Mouse (Mus musculus) olfactory bulb, adult 2 months (tissue): ENCODE data around the gene Fyn. TPM values are rescaled to one million over a fixed set of nuclear protein-coding genes. Genes with fewer than 3 reads are reported as not detected.
A peak's percentile ranks its signal among the peaks of the same experiment; 100 is the strongest.

ENCODE experiments used
- H3K27ac ChIP-seq: fragments of 200-500 bp; 2 replicates; pipeline ENCODE4 v1.5.1; 2012; ENCODE audit warnings: low read depth, low read length; ENCODE audit not compliant: insufficient read depth
- H3K4me1 ChIP-seq: fragments of 200-500 bp; 2 replicates; pipeline ENCODE4 v1.6.1; 2012; ENCODE audit warnings: low read length; ENCODE audit not compliant: control insufficient read depth, insufficient read depth
- H3K4me3 ChIP-seq: fragments of 200-500 bp; 2 replicates; pipeline ENCODE4 v1.5.1; 2012; ENCODE audit warnings: mild to moderate bottlenecking, low read depth, low read length, moderate library complexity; ENCODE audit not compliant: insufficient read depth
- CTCF ChIP-seq: fragments of 200-500 bp; IDR thresholded peaks from 2 replicates; pipeline ENCODE4 v1.5.1; 2012; ENCODE audit warnings: low read depth, mild to moderate bottlenecking, low read length, moderate library complexity; ENCODE audit not compliant: insufficient read depth
- POLR2A ChIP-seq: fragments of 200-500 bp; IDR thresholded peaks from 2 replicates; pipeline ENCODE4 v1.6.1; 2012; ENCODE audit warnings: mild to moderate bottlenecking, low read depth, low read length, moderate library complexity; ENCODE audit not compliant: insufficient read depth
- WGBS: fragments of 180-500 bp; shearing (Covaris S2); methylation state at CpG from one replicate; pipeline ENCODE4 v1.1.7; 2018; 5-methylcytosine and 5-hydroxymethylcytosine counted together
- polyA plus RNA-seq: library from polyadenylated mRNA; stranded (reverse); fragments of >200 nt; gene quantifications from 2 replicates; pipeline ENCODE4 v1.2.4, GENCODE M21; 2012; ENCODE audit warnings: low replicate concordance; ENCODE audit not compliant: missing spikeins, insufficient read depth, insufficient read length

The Fyn gene
- polyA plus RNA-seq, 1 experiment: 322 TPM

DNA sequence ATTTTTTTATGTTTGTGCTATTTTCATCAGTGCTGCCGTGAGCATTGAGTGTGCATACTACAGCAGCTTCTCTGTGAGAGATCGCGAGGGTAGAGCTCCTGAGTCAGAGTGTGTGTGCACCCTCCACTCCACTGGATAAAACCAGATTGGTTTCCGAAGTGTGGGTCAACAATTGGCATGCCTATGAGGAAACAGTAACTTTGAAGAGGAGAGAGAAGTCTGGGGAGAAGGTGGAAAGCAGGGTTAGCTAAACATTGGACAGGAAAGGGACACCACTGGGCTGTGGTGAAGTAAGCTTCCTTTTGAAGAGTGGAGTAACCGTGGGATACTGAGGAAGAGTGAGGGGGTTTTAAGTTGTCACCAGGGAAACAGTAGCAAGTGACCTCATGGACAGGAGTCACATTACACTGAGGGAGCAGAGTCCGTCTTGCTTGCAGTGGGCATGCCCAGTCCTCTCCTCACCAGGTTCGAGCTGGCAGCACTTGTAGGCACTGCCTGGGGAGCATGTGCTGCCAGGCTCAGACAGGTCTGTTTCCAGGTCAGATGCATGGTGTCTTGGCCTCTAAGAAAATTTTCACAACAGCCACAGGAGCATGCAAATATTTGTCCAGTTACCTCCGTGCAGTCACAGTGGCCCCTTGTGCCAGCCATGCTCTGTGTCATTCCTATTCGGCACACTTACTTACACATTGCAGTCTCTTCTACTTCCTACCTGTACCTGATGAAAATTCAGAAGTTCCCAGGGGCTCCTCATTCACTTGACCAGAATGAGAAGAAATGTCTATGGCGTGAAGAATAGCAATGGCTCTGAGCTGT is 37.5 kb downstream of the Fyn start:
- Histone ChIP-seq H3K4me1 (peaks cover 28% of the 10 kb centered on the region), H3K27ac (0 out of 2 replicates have a peak overlapping the region, but pooled peaks have one; percentile 3), H3K4me3 (no peak overlapping the region)
- TF ChIP-seq CTCF: no peak
- TF ChIP-seq POLR2A: no peak
- 46% methylated on average over 10 of the region's 10 CpGs for WGBS

DNA sequence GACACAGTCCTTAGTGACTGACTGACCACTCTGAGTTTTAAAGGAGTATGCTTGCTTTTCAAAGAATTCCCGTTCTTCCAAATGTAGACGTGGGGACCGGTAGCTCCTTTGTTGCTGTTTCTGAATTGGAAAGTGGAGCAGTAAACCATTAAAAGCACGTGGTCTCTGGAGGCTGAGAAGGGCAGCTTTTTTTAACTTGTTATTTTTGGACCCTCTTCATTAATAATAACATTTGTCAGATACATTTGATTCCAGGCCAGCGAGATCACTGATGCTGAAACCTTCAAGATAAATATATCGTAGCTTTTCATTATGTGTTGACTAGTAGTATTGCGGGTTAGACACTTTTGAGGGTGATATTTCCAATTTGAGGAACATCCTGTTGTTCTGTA is 38.1 kb downstream of the Fyn start:
- WGBS: 19% methylated on average over 7 of the region's 7 CpGs

DNA sequence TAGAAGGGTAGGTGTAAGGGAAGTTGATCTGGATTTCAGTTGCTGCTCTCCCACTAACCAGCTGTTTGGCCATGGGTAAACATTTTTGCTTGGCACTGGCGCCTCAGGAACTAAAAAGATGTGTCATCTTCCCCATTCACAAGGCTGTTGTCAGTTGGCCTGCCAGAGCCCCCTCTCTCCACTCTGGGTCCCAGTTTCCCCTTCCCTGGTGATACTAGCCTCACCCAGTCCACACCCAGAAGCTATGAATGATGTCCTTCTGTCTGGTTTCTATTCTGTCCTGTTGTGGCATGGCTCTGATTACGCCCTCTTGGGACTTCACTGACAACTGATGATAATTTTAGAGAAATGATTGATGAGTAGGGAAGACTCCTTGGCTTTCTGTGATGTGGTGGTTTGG is 38.9 kb downstream of the Fyn start:
- Histone ChIP-seq H3K4me3 (no peak overlapping the region), H3K27ac (0 out of 2 replicates have a peak overlapping the region, but pooled peaks have one; percentile 18), H3K4me1 (peaks cover 34% of the 10 kb centered on the region)
- TF ChIP-seq POLR2A: no peak
- no peak for TF ChIP-seq CTCF
- WGBS: 94% methylated on average over 2 of the region's 2 CpGs

More for the DNA sequence above, 38.1 kb downstream of the Fyn start:
- no peak overlapping the region for H3K4me3 ChIP-seq
- H3K4me1 ChIP-seq: peaks cover 29% of the 10 kb centered on the region
- no peak for TF ChIP-seq POLR2A
- no peak for TF ChIP-seq CTCF
- H3K27ac ChIP-seq: 0 out of 2 replicates have a peak overlapping the region, but pooled peaks have one; percentile 3

DNA sequence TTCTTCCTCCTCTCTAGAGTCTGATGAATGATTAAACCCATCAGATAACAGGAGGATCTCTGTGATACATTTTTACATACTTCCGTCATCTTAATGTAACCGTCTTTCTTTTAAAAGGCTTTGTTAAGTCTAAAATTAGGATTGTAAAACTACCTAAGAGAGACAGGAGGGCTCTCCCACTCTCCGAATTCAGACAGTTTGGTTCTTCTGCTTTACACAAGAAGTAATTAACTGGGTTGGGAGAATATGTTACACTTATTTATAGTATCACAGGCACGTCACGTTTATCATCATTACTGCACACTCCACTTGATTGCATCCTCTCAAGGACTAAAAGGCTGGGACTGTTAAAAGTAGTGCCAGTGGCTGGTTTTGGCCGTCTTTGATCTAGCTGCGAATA is 40.9 kb downstream of the Fyn start:
- TF ChIP-seq CTCF (no peak), POLR2A (no peak)
- no peak overlapping the region for H3K4me3 ChIP-seq
- WGBS: 30% methylated on average over 7 of the region's 7 CpGs
- peak overlapping the region; percentile 66; the same call in 1 of the 2 replicates for H3K27ac ChIP-seq
- peaks cover 32% of the 10 kb centered on the region for H3K4me1 ChIP-seq

DNA sequence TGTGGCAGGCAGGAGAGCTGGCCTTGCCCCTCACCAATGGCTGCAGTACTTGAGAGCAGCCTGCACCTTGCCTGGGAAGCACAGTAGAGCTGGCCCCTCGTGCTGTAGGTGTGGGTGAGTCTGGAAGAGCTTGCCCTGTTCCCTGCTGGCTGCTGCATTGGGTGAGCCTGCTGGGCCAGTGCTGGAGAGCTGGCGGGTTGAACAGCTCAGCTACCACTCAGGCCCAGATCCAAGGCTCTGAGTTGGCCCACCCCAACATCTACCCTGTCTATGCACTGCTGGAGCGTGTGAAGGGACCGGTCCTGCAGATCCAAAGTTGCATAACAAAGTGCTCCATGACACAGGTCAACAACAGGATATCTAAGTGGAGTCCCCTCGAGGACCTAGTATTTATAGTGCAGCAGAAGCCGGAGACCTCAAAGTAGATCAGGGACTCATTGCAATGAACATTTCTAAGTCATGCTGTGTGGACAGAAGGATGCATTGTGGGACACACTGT is 41.5 kb downstream of the Fyn start:
- WGBS: 51% methylated on average over 6 of the region's 6 CpGs
- TF ChIP-seq CTCF (no peak), POLR2A (no peak)
- Histone ChIP-seq H3K27ac (peak overlapping the region; percentile 66), H3K4me1 (peaks cover 31% of the 10 kb centered on the region), H3K4me3 (no peak overlapping the region)

DNA sequence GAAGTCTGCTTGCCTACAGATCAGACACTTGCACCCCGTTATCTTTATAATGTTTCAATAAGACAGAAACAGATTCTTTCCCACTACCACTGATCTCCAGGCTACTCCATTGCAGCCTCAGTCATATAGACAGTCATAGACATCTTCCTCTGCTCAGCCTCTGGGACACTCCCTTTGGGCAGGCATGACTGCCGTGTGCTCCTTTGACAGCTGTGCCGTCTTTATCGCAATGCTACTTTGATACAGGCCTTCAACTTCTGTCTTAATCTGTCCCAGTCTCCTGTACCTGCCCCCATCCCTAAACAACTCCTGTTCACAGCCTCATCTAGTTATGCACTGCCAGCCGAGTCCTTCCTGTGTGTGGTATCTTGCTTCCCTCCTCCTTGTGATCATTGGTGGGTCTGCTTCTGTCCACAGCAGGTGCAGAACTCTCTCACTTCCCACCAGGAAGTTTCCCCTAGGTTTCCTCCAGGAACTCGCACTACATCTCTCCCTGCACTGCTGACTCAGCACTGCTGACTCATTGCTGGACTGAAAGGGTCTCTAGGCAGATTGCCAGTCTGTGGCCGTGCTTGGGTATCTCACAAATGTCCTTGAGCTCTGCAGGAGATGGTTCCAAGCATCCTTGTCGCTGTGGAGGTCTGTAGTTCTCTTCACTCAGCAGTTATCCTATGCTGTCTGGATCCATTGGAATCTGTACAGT is 43.4 kb downstream of the Fyn start:
- no peak overlapping the region for H3K27ac ChIP-seq
- 50% methylated on average over 8 of the region's 8 CpGs for WGBS
- TF ChIP-seq CTCF (no peak), POLR2A (no peak)
- peaks cover 32% of the 10 kb centered on the region for H3K4me1 ChIP-seq
- no peak overlapping the region for H3K4me3 ChIP-seq

DNA sequence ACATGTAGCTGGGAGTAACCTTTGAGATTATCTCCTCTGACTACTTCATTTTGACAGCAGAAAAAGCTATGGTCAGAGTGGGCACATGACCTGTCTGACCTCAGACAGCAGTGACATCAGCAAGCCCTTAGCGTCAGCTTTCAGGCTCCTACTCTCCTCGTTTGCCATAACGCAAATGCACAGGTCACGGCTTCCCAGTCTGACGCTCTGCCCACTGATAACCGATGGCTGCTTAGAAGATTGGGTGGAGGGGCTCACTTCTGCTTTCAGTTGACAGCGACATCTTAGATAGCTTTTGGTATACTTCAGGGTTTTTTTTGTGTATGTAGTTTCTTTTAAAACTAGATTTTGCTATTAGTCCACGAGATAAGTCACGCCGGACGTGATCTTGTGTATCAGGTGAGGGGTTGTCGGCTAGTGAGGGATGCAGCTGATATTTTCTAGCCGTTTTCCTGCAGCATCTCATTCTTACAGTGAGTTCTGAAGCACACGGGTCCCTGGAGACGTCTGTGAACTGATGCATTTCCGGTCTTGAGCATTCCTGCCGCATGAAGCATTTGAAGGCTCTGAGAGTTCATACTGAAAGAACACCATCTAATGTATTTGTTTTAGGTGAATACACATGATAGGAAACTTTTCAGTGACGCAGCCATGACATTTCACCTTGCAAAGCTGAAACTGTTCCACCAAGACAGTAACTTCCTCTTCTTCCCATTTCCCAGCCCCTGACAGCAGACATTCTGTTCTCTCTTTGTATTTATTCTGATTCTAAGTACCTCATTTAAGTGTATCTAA is 44.4 kb downstream of the Fyn start:
- no peak overlapping the region for H3K27ac ChIP-seq
- 79% methylated on average over 18 of the region's 18 CpGs for WGBS
- TF ChIP-seq CTCF (no peak), POLR2A (no peak)
- no peak overlapping the region for H3K4me3 ChIP-seq
- H3K4me1 ChIP-seq: peaks cover 35% of the 10 kb centered on the region

DNA sequence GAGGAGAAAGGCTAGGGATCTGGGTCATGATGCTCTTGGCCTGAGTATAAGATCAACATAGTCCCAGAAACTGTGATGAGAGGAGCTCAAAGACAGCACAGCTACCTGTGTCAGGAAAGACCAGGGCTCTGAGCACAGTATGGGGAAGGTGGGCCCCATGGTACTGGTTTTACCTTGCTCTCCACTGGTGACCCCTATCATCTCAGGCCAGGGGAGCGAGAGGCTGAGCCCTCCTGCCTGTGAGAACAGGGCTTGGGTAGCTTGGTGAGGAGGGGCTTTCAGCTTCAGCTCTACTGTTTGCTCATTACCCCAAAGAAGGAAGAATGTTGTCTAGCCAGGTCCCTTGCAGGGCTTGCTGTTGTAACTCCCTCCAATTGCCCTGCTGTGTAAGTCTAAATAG is 45.4 kb downstream of the Fyn start:
- no peak overlapping the region for H3K4me3 ChIP-seq
- TF ChIP-seq POLR2A: no peak
- peaks cover 39% of the 10 kb centered on the region for H3K4me1 ChIP-seq
- no peak overlapping the region for H3K27ac ChIP-seq
- 100% methylated on average over 1 of the region's 1 CpGs for WGBS
